Mouse (Mus musculus): Measurements from ENCODE around the gene Mak.
"Not testable (repeated sequence)": the region's sequence is repeated elsewhere in the genome, so short reads cannot be mapped to it uniquely, and the experiment has no call there.

GRCm38 (mm10) chr13:40987608-40988303 is 91.8 kb downstream of the Mak start:
- TF ChIP-seq POLR2A (IDR thresholded peaks at IDR 0.05; ENCODE audit: borderline replicate concordance, low read depth, low read length); CTCF (IDR thresholded peaks at IDR 0.05; ENCODE audit: low read depth, low read length): not testable (repeated sequence)

Measured in bone marrow macrophage, adult 2 months (primary cell).